Mouse (Mus musculus): ENCODE measurements around the gene Tmem131. TPM values are rescaled to one million over a fixed set of nuclear protein-coding genes. Genes with fewer than 3 reads are reported as not detected.

Tmem131 gene
- total and polyA plus RNA-seq, 3 experiments = 51.0 to 298 (median 98.2) TPM

DNA sequence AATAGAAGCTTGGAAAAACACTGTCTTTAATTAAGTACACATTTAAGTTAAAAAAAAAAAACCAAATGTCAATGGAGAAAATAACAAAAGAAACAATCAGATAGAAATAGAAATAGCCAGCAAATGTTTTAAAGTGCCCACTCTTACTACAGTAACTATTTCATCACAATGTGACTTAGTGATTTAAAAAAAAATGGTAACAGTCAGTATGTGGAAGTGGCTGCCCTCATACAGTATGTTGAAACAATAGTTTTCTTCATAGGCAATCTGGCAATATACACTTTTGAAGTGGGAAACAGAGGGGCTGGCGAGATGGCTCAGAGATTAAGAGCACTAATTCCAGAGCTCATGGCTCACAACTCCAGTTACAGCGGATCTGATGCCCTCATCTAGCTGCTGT, 15.9 kb downstream of the Tmem131 start:
- DNase-seq (ENCODE audit: low spot score) = no peak
- no peak for ATAC-seq (ENCODE audit: extremely low read depth, insufficient number of reproducible peaks, low FRiP score, poor library complexity, severe bottlenecking)
- Histone ChIP-seq H3K4me3 (ENCODE audit: low read depth, low read length) (no peak overlapping the region; the same call in 1 of the 2 replicates), H3K4me1 (ENCODE audit: insufficient read depth, low read depth, low read length) (peaks cover 92% of the 10 kb centered on the region), H3K9me3 (replicated peaks) (no peaks in the 10 kb centered on the region), H3K36me3 (replicated peaks) (peaks cover 57% of the 10 kb centered on the region), H3K27me3 (ENCODE audit: insufficient read depth, low read length) (no peaks in the 10 kb centered on the region)
- no peak for TF ChIP-seq GATA2 (IDR thresholded peaks at IDR 0.05; ENCODE audit: borderline replicate concordance, low read depth, low read length)
- no peak for TF ChIP-seq CTCF (IDR thresholded peaks at IDR 0.05; ENCODE audit: low read depth, low read length)
- no peak for TF ChIP-seq GATA1 (IDR thresholded peaks at IDR 0.05; ENCODE audit: borderline replicate concordance, low read length)

GRCm38 (mm10) chr1:36926738-36927137, 16.7 kb downstream of the Tmem131 start:
- Histone ChIP-seq H3K4me1 (ENCODE audit: insufficient read depth, low read depth, low read length) (peaks cover 92% of the 10 kb centered on the region), H3K9me3 (replicated peaks) (no peaks in the 10 kb centered on the region), H3K4me3 (ENCODE audit: low read depth, low read length) (peak overlapping the region; percentile 57; the same call in 1 of the 2 replicates), H3K36me3 (replicated peaks) (peaks cover 56% of the 10 kb centered on the region), H3K27me3 (ENCODE audit: insufficient read depth, low read length) (no peaks in the 10 kb centered on the region)
- ATAC-seq (ENCODE audit: extremely low read depth, insufficient number of reproducible peaks, low FRiP score, poor library complexity, severe bottlenecking) (no peak), DNase-seq (ENCODE audit: low spot score) (no peak)
- TF ChIP-seq GATA1 (IDR thresholded peaks at IDR 0.05; ENCODE audit: borderline replicate concordance, low read length) = no peak
- TF ChIP-seq CTCF (IDR thresholded peaks at IDR 0.05; ENCODE audit: low read depth, low read length) = no peak
- no peak for TF ChIP-seq TAL1 (conservative IDR thresholded peaks at IDR 0.05; ENCODE audit: low read depth, low read length)
- TF ChIP-seq POLR2AphosphoS5 (IDR thresholded peaks at IDR 0.05; ENCODE audit: insufficient replicate concordance, low read depth, low read length) = no peak
- TF ChIP-seq GATA2 (IDR thresholded peaks at IDR 0.05; ENCODE audit: borderline replicate concordance, low read depth, low read length) = no peak

DNA sequence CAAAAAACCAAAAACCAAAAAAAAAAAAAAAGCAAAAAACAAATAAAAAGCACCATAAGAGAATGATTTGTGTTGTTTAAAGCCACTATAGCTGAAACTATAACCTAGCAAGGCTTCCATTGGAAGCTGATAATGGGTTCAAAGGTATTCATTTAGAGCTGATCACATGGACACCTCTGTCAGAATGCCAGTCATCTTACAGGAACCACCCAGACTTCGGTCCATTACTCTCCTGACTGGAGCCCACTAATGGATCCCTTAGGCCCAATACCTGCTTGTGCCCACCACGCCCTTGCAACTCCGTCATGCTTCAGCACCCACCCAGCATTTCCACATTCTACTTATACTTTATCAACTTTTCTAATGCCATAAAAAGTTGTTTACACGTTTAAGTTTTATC, 17.2 kb downstream of the Tmem131 start:
- peaks cover 94% of the 10 kb centered on the region for H3K4me1 ChIP-seq (ENCODE audit: insufficient read depth, low read depth, low read length)
- TF ChIP-seq POLR2AphosphoS5 (IDR thresholded peaks at IDR 0.05; ENCODE audit: insufficient replicate concordance, low read depth, low read length) (no peak), TAL1 (conservative IDR thresholded peaks at IDR 0.05; ENCODE audit: low read depth, low read length) (no peak), GATA1 (IDR thresholded peaks at IDR 0.05; ENCODE audit: borderline replicate concordance, low read length) (no peak), GATA2 (IDR thresholded peaks at IDR 0.05; ENCODE audit: borderline replicate concordance, low read depth, low read length) (no peak)
- DNase-seq (ENCODE audit: low spot score) = no peak
- ATAC-seq (ENCODE audit: extremely low read depth, insufficient number of reproducible peaks, low FRiP score, poor library complexity, severe bottlenecking) = no peak
- H3K9me3 ChIP-seq (replicated peaks) = no peaks in the 10 kb centered on the region
- no peak overlapping the region for H3K4me3 ChIP-seq (ENCODE audit: low read depth, low read length)
- H3K27me3 ChIP-seq (ENCODE audit: insufficient read depth, low read length) = no peaks in the 10 kb centered on the region
- peaks cover 58% of the 10 kb centered on the region for H3K36me3 ChIP-seq (replicated peaks)

- DNase-seq (ENCODE audit: low spot score) = no peak
- Histone ChIP-seq H3K4me3 (ENCODE audit: low read depth, low read length) (no peak overlapping the region), H3K27me3 (ENCODE audit: insufficient read depth, low read length) (no peaks in the 10 kb centered on the region), H3K9me3 (replicated peaks) (no peaks in the 10 kb centered on the region), H3K4me1 (ENCODE audit: insufficient read depth, low read depth, low read length) (peaks cover 94% of the 10 kb centered on the region), H3K36me3 (replicated peaks) (peaks cover 53% of the 10 kb centered on the region)
- ATAC-seq (ENCODE audit: extremely low read depth, insufficient number of reproducible peaks, low FRiP score, poor library complexity, severe bottlenecking) = no peak
- no peak for TF ChIP-seq GATA1 (IDR thresholded peaks at IDR 0.05; ENCODE audit: borderline replicate concordance, low read length)
- TF ChIP-seq GATA2 (IDR thresholded peaks at IDR 0.05; ENCODE audit: borderline replicate concordance, low read depth, low read length) = no peak
- no peak for TF ChIP-seq POLR2AphosphoS5 (IDR thresholded peaks at IDR 0.05; ENCODE audit: insufficient replicate concordance, low read depth, low read length)
- no peak for TF ChIP-seq TAL1 (conservative IDR thresholded peaks at IDR 0.05; ENCODE audit: low read depth, low read length)
- no peak for TF ChIP-seq CTCF (IDR thresholded peaks at IDR 0.05; ENCODE audit: low read depth, low read length)
Observed at GRCm38 (mm10) chr1:36925781-36926180, 17.7 kb downstream of the Tmem131 start.

GRCm38 (mm10) chr1:36924853-36925252, 18.6 kb downstream of the Tmem131 start:
- H3K36me3 ChIP-seq (replicated peaks) = peaks cover 46% of the 10 kb centered on the region

GRCm38 (mm10) chr1:36923911-36924310, 19.6 kb downstream of the Tmem131 start:
- H3K9me3 ChIP-seq (replicated peaks) = no peaks in the 10 kb centered on the region
- no peak overlapping the region for H3K4me3 ChIP-seq (ENCODE audit: low read depth, low read length)
- no peak for DNase-seq (ENCODE audit: low spot score)
- no peaks in the 10 kb centered on the region for H3K27me3 ChIP-seq (ENCODE audit: insufficient read depth, low read length)
- TF ChIP-seq CTCF (IDR thresholded peaks at IDR 0.05; ENCODE audit: low read depth, low read length) = no peak
- TF ChIP-seq POLR2AphosphoS5 (IDR thresholded peaks at IDR 0.05; ENCODE audit: insufficient replicate concordance, low read depth, low read length) = no peak
- no peak for TF ChIP-seq GATA2 (IDR thresholded peaks at IDR 0.05; ENCODE audit: borderline replicate concordance, low read depth, low read length)
- TF ChIP-seq GATA1 (IDR thresholded peaks at IDR 0.05; ENCODE audit: borderline replicate concordance, low read length) = no peak
- peaks cover 91% of the 10 kb centered on the region for H3K4me1 ChIP-seq (ENCODE audit: insufficient read depth, low read depth, low read length)
- ATAC-seq (ENCODE audit: extremely low read depth, insufficient number of reproducible peaks, low FRiP score, poor library complexity, severe bottlenecking) = no peak
- H3K36me3 ChIP-seq (replicated peaks) = peaks cover 41% of the 10 kb centered on the region

More at GRCm38 (mm10) chr1:36924853-36925252, 18.6 kb downstream of the Tmem131 start:
- TF ChIP-seq CTCF (IDR thresholded peaks at IDR 0.05; ENCODE audit: low read depth, low read length) (no peak), POLR2AphosphoS5 (IDR thresholded peaks at IDR 0.05; ENCODE audit: insufficient replicate concordance, low read depth, low read length) (no peak), TAL1 (conservative IDR thresholded peaks at IDR 0.05; ENCODE audit: low read depth, low read length) (no peak)
- H3K27me3 ChIP-seq (ENCODE audit: insufficient read depth, low read length) = no peaks in the 10 kb centered on the region
- ATAC-seq (ENCODE audit: extremely low read depth, insufficient number of reproducible peaks, low FRiP score, poor library complexity, severe bottlenecking) (no peak), DNase-seq (ENCODE audit: low spot score) (no peak)
- H3K4me3 ChIP-seq (ENCODE audit: low read depth, low read length) = no peak overlapping the region
- H3K4me1 ChIP-seq (ENCODE audit: insufficient read depth, low read depth, low read length) = peaks cover 94% of the 10 kb centered on the region
- H3K9me3 ChIP-seq (replicated peaks) = no peaks in the 10 kb centered on the region

Data from G1E (cell line).